Mouse (Mus musculus): ENCODE measurements at regions not wholly inside any gene's neighbourhood (a gene's known extent, or its start where the extent isn't known, plus 50 kb on each side); places are given as distances from the start of the nearest gene placed in this dataset.
"Not testable (repeated sequence)": the region's sequence is repeated elsewhere in the genome, so short reads cannot be mapped to it uniquely, and the experiment has no call there.

- no peak for DNase-seq
Observed at GRCm38 (mm10) chr8:96174996-96175395, 286.6 kb upstream of the Got2 start.

DNA sequence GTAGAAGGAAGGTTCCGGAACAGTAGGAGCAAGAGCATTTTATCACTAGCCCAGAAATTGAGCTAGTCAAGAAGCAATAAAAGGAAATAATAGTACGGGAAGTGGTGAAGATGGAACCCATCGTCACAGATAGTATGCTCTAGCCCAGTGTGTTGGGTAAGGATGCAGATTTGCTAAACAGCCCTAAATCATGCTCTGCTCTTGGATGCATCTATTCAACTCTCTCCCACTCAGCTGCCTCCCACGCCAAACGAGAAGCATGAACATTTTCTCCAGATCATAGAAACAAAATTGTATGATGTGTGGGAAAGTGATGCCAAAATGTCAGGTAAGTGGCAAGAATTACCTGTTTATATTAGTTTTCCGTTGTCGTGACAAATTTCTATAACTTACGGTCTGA lies 276.6 kb upstream of the Got2 start:
- no peak for DNase-seq

DNA sequence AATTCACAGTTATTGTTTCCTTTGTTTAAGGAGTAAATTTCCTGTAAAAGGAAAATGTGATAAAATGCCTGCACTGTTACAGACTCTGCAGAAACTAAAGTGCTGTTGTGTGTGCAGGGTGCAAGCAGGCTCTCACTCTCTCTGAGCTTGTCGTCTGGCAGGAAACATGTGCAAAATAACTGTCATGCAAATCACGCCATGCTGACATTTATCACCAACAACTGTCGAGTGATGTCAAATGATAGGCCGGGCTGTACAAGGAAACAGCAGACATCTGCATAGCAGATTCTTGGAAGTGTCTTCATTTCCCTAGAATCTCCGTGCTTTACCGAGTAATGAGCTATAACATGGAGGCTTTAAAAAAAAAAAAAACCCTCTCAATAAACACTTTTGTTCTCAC lies 271.6 kb upstream of the Got2 start:
- DNase-seq: no peak

GRCm38 (mm10) chr8:96152496-96153250 lies 264.3 kb upstream of the Got2 start:
- peak; percentile 2 for DNase-seq

GRCm38 (mm10) chr8:96152056-96152455 lies 263.7 kb upstream of the Got2 start:
- no peak for DNase-seq

- no peak for DNase-seq
Observed at GRCm38 (mm10) chr8:96151065-96151472, 262.7 kb upstream of the Got2 start.

GRCm38 (mm10) chr8:96132183-96132582 lies 243.8 kb upstream of the Got2 start:
- DNase-seq: no peak

- DNase-seq: no peak
Observed at GRCm38 (mm10) chr8:96128329-96128728, 240.0 kb upstream of the Got2 start.

DNA sequence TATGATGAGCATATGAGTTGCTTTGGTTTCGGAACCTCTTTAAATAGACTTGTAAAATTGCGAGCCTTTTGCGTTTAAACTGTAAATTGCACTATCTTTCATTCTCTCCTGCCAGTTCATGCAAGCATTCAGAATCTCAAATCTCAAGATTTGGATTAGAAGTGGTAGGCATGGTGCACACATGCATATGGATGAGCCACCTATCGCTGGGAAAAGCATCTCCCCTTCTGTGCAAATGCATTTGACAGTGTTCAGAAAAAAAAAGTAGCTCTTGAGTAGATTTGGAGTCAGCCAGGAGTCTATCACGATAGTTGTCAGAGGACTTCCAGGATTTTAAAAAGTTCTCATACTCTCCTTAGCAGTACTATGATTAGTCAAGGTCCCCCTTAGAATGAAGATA lies 212.5 kb upstream of the Got2 start:
- DNase-seq: no peak

DNA sequence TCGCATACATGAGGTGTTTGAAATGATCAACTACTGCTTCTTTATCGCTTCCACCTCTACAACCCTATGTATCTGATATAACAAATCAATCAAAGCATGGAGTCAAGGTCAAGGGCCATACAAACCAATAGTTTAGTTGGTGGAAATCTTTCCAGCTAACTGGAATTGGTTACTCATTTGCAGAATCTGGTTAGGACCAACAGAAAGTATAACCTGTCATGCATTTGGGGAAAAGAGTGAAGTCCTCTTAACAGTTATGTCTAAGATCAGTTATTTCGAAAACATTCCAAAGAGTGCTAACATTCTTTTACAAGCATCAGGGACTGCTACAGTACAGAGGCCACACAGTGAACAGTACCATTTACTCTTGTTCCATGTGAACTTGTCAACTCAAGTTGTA lies 204.6 kb upstream of the Got2 start:
- no peak for DNase-seq

DNA sequence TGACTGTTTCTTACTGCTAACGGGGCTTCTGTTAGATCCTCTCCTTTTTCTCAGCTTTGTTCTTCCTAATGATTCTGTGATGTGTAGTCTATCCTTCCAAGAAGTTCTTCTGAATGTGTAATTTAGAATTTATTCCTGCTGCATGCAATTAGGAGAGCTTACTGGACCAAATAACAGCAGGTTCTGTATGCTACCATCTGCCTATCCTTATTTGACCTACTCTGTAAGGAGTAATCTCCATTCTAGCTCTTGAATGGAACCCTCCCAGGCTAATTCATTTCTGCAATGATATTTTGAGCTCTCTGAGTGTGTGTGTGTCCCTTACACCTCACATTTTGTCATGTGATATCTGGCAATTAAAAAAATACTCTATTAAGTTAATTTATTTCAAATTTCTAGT lies 201.9 kb upstream of the Got2 start:
- DNase-seq: no peak

GRCm38 (mm10) chr8:96068306-96068705 lies 180.0 kb upstream of the Got2 start:
- DNase-seq: no peak

- DNase-seq: no peak
Observed at GRCm38 (mm10) chr8:96047686-96048085, 159.3 kb upstream of the Got2 start.

- DNase-seq: no peak
Observed at GRCm38 (mm10) chr8:96042335-96042734, 154.0 kb upstream of the Got2 start.

- no peak for DNase-seq
Observed at GRCm38 (mm10) chr8:96040216-96040615, 151.9 kb upstream of the Got2 start.

DNA sequence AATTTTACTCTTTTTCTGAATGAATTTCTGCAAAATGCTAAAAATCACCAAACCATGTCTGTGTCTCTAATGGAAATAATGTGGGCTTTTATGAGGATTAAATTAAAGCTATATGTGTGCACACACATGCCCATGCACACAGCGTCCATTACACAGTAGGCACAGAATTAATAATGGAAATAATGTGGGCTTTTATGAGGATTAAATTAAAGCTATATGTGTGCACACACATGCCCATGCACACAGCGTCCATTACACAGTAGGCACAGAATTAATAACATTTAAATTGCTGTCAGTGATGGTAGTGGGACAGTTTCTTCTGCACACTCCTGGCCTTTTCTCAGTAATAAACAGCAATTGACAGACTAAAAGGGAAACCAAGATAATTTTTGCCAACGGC lies 130.4 kb upstream of the Got2 start:
- not testable (repeated sequence) for DNase-seq

GRCm38 (mm10) chr8:96012002-96012401 lies 123.7 kb upstream of the Got2 start:
- no peak for DNase-seq

- no peak for DNase-seq
Observed at GRCm38 (mm10) chr8:95991826-95992463, 103.6 kb upstream of the Got2 start.

GRCm38 (mm10) chr8:95988616-95989380 lies 100.5 kb upstream of the Got2 start:
- no peak for DNase-seq

- no peak for DNase-seq
Observed at GRCm38 (mm10) chr8:95987011-95987440, 98.7 kb upstream of the Got2 start.

DNA sequence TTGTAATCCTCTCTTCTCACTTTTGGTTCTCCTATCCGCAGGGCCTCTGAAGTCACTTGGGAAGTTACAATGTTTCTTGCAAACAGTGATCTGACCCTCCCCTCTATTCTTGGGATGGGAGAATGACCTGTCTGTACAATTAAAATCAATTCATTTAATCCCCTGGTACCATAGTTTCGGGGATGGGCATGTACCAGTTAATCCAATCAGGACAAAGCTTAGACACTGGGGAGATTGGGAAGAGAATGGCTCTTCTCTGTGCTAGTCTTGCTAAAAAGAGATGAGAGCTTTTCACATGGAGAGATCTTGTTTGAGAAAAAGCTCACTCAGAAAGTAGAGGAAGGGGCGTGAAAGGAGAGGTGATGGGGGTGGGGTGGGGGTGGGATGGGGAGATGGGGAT lies 98.1 kb upstream of the Got2 start:
- no peak for DNase-seq

DNA sequence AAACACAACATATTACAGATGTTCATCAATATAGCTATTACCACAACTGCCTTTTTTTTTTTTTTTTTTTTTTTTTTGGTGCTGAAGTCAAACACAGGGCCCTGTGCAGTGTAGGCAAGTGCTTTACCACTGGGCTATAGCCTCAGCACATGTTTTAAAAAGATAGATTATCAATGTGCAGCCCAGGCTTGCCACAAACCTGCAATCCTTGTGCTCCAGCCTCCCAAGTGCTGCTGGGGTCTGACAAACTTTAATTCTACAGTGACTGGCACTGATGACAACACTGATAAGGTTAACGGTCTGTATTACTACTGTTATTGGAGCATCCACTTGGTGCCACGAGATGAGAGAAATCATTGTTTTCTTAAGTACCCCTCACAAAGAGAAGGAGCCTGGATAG lies 95.3 kb upstream of the Got2 start:
- no peak for DNase-seq

- DNase-seq: no peak
Observed at GRCm38 (mm10) chr8:95980405-95980804, 92.1 kb upstream of the Got2 start.

- no peak for DNase-seq
Observed at GRCm38 (mm10) chr8:95979223-95979622, 90.9 kb upstream of the Got2 start.

Data from cerebellum, adult 11-12 months (tissue).